Mouse (Mus musculus) frontal cortex, postnatal 14 days (tissue): ENCODE measurements around the gene Bloc1s3.
"Not testable (repeated sequence)": the region's sequence is repeated elsewhere in the genome, so short reads cannot be mapped to it uniquely, and the experiment has no call there.

Experiments
- DNase-seq, 2 experiments: peaks; one replicate each; pipeline ENCODE4 v3.0.0; 2022; ENCODE audit warnings: low spot score in 2 of 2

The Bloc1s3 gene

GRCm38 (mm10) chr7:19517652-19518365, 9.6 kb upstream of the Bloc1s3 start, which contains the start of gene Nkpd1:
TSS of gene Nkpd1 (plus strand) at chr7:19517838.
- no peak for DNase-seq

DNA sequence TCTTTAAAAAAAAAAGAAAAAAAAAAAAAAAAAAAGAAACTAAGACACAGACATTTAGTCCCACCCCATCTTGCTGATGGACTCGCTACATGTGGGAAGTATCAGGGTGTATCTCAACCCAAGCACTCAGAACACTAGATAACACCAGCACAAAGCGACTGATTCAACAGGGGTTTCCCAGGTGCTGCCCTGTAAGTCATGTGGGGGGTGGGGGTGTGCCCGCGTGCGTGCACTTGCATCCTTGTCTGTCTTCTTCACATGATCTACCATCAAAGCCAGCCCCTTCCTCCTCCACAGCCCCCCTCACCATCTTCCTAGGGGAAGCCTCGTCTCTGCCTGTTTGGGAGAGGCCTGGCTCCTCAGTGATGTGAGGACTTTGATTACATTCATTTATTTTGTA, 4.2 kb upstream of the Bloc1s3 start:
- no peak for DNase-seq

GRCm38 (mm10) chr7:19511934-19512333, 3.8 kb upstream of the Bloc1s3 start:
- DNase-seq: not testable (repeated sequence)

DNA sequence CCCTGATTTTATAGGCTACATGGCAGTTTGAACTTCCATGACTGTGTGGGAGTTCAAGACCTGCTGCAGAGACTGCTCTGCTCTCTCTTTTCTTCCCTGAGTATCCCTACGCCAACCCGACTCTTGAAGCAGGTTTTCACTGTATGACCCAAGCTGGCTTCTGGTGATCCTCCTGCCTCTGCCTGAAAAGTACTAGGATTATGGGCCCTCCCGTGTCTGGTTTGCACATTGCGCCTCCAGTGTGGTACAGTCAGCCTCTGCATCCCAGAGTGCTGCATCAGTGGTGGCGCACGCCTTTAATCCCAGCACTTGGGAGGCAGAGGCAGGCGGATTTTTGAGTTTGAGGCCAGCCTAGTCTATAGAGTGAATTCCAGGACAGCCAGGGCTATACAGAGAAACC, 1.6 kb upstream of the Bloc1s3 start:
- DNase-seq: no peak

- no peak for DNase-seq
These were observed 879 bp upstream of the Bloc1s3 start for GRCm38 (mm10) chr7:19508924-19509568.

- no peak for DNase-seq
These were observed 570 bp downstream of the Bloc1s3 start for GRCm38 (mm10) chr7:19507612-19507981.

DNA sequence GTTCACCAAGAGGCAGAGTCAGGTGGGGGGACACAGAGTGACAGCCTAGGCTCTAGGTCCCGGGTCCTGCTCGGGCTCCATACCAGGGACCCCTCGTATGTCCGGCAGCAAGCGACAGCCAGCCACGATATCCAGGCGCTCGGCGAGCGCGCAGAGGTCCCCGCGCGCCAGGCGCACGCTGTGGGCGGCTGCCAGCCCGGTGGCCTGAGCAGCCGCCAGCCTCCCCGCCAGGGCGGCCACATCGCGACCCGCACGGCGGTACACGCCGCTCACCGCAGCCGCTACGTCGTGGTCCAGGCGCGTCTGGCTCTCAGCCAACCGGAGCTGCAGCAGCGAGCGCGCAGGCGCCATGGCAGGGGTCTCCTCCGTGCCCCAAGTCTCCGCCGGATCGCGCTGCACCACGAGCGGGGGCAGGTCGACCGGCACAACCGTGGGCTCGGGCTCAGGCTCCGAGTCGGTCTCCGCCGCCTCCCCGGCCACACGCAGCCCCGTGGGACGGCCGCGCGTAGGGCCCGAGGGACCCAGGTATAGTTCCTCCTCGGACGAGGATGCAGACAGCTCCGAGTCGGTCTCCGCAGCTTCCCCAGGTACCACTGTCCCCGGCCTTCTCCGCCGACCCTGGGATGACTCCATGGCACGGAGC, 1.1 kb downstream of the Bloc1s3 start:
- DNase-seq: peak in 1 of 2 experiments; percentile 51

DNA sequence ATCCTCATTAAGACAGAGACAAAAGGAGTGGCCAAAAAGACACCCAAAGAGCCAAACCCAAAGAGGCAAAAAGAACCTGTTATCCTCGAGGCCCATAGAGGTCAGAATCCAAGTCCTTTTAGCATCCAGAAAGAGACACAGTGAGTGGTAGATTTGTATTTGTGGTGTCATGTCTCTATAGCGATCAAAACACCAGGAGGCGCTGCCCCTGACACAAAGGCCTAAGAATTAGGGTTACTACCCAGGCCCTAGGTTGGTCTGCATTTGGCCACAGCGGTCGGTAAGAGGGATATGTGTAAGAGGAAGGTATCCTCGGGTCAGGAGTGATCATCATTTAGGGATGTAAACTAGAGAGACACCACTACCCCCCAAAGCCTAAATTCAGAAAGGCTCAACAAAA, 1.8 kb downstream of the Bloc1s3 start:
- DNase-seq: no peak

GRCm38 (mm10) chr7:19503481-19504068, 4.6 kb downstream of the Bloc1s3 start:
- DNase-seq: no peak

- no peak for DNase-seq
These were observed 6.5 kb downstream of the Bloc1s3 start for GRCm38 (mm10) chr7:19501658-19502057.

DNA sequence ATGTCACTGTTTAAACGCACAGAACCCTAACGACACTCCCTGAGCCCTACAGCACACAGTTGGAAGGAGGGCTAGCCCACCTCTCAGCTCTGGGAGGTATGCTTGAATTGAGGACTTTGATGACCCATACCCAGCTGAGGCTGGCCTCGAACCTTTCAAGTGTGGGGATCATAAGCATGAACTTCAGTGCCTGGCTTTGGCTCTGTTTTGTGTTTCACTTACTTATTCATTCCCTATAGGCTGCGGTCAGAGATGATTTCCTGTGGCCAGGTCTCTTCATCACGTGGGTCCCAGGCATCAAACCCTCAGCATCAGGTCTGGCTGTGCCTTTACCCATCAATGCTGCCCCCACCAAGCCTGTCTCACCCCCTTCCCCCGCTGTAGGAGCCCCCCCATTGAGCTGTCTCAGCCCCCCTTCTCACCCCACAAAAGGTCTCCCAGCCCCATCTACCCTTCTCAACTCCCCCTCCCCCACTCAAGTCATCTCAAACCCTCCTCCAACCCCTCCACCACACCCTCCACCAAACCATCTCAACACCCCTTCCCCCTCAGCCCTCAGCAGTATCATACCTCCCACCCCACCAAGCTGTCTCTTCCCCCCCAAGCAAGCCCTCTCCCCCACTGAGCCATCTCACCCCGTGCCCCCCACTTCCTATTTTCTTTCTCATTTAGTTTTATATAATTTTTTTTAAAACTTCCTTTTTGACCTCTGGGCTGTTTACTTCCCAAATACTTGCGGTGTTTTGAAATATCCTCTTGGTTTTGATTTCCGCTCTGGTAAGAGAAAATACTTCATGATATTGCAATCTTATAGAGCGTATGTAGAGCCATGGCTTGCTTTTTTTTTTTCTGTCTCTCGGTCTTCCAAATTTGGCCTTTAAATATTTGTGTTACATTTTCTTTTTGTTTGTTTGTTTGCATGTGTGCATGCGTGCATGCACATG, 7.5 kb downstream of the Bloc1s3 start:
- DNase-seq: no peak

DNA sequence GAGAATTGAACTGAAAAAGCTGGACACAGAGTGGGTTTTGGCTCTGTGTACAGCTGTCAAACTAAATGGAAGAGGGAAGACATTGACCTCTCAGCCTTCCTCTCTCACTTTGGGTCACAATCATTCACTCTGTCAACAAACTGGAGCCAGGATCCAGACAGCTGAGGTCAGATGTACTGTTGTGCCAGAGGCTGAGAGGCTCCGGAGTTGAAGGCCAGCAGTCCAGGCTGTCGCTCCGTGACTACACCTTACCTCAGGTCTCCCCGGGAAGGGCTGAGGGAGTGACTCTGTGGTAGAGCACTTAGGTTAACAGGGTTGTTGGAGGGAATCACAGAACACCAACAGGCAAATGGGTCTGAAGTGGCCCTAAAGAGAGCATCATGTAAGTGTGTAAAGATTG, 9.8 kb downstream of the Bloc1s3 start:
- DNase-seq: no peak

DNA sequence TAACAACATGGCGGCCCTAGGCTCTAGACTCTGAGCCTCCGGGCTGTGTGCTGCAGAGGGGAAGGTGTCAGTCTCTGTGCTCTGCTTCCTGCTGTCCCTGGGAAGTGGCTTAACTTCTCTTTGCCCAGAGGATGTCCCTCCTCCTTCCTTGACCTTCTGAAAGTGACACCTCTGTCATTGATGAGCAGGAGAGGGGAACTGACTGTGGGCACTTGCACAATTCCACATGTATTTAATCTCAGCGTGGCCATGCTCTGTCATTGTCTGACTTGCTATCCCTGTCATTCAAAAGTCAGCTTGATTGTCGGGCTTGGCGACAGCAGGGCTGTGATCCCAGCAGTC, 12.0 kb downstream of the Bloc1s3 start:
- DNase-seq: no peak

- no peak for DNase-seq
These were observed 12.5 kb downstream of the Bloc1s3 start for GRCm38 (mm10) chr7:19495521-19496213.

- DNase-seq: no peak
These were observed 13.3 kb downstream of the Bloc1s3 start for GRCm38 (mm10) chr7:19494751-19495474.

DNA sequence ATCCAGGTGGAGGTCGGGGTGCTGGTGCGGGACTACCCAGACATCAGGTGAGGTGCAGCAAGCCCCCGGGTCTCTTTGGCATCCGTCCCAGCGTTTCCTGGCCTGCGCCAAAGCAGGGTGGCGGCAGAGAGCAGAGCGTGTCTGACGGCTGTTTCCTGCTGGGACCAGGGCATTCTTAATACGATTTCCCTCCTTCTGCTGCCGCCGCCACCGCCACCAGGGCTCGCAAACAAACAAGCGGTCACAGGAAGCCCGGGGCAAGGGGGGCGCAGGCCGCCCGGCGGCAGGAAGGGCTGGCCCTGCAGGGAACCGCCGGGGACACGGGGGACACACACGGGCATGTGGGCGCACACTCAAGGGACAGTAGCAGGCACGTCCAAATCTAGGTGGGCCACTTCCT, 16.4 kb downstream of the Bloc1s3 start:
- DNase-seq: no peak

GRCm38 (mm10) chr7:19489525-19489924, 18.6 kb downstream of the Bloc1s3 start:
- DNase-seq: no peak

DNA sequence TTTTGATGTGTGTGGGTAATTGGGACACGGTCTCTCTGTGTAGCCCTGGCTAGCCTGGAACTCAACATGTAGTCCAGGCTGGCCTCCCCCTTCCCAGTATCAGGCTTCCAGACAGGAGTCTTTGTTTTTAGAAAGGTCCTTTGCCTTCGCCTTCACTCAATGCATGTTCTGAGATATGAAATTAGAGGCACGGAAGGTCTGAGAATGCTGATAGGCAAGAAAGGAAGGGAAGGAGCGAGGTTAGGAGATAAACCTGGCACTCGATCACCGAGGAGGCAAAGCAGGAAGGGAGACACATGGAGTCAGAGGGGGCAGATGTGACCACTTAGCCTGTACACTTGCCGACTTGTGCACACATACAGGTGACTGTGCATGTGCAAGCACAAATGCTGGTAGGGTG, 21.6 kb downstream of the Bloc1s3 start:
- no peak for DNase-seq

- no peak for DNase-seq
These were observed 22.7 kb downstream of the Bloc1s3 start for GRCm38 (mm10) chr7:19485488-19485887.

GRCm38 (mm10) chr7:19483281-19483680, 24.9 kb downstream of the Bloc1s3 start:
- DNase-seq: no peak
